Mouse (Mus musculus): Measurements from ENCODE around the gene Fat1.

The Fat1 gene

DNA sequence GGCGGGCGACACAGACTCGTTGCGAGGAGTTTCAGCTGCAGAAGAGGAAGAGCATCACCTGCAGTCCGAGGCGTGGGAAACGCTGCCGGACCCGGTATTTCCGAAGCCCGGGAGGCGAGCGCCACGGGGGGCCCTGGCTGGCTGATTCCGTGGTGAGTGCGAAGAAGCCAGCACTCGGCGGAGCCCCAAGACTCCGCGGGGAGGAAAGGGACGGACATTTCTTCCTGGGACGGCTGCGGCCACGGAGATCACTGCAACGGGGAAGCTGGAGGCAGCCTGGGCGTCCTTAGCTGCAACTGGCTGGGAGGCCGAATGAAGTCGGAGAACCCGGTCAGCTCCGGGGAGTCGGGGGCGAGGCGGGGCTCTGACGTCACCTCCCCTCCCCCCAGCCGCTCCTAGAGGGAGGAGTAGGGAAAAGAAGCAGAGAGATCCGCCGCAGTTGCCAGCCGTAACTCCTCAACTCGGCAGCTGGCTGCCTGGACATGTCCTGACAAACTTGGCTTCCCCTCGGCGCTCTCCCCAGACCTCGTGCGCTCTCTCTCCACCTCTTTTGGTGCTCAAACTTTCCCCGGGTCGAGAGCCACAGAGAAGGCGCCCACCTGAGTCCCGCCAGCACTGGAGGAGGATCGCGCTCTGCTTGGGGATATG lies at the start of gene Fat1:
Gene Fat1 (plus strand): TSS at position 598 of the 648 bp plus-strand sequence.
- peak; percentile 58 to 78 for DNase-seq (ENCODE audit: low spot score in 2 of 2)

DNA sequence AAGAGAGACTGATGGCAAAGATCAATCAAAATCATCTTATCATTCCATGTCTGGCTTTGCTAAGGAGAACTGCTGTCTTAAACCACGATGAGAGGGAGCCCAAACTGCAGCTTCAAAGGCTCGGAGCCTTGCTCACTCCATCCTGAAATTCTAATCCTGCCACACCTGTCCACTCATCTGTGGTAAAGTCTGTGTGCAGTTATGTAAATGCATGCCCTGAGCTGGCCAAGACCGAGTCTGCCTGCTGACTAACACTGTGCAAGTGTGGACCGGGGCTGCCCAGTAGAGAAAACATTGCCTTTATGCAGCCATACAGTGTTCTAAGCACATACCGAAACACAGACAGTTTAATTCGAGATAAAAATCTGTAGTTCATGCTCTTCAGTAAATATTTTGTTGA lies 40.6 kb upstream of the Fat1 start:
- DNase-seq (ENCODE audit: low spot score in 2 of 2), result no peak

DNA sequence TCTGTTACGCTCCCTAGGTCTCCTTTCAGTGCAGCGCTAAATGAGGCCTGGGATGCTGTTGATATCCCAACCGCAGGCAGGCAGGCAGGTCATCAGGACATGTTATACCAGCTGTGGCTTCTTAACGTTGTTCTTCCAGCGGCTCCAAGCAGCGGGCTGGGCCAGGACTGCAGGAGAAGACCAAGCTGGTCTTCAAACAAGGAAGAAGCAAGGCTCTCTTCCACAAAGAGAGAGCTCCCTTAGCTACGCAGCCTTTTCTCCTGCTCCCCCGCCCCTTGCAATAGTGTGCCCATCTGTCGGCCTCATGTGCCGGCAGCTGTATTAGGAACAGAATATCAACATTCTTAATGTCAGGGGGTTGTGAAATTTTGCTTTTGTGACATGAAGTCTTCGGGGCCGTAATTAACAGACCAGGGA lies 35.7 kb upstream of the Fat1 start:
- DNase-seq (ENCODE audit: low spot score in 2 of 2), result no peak

DNA sequence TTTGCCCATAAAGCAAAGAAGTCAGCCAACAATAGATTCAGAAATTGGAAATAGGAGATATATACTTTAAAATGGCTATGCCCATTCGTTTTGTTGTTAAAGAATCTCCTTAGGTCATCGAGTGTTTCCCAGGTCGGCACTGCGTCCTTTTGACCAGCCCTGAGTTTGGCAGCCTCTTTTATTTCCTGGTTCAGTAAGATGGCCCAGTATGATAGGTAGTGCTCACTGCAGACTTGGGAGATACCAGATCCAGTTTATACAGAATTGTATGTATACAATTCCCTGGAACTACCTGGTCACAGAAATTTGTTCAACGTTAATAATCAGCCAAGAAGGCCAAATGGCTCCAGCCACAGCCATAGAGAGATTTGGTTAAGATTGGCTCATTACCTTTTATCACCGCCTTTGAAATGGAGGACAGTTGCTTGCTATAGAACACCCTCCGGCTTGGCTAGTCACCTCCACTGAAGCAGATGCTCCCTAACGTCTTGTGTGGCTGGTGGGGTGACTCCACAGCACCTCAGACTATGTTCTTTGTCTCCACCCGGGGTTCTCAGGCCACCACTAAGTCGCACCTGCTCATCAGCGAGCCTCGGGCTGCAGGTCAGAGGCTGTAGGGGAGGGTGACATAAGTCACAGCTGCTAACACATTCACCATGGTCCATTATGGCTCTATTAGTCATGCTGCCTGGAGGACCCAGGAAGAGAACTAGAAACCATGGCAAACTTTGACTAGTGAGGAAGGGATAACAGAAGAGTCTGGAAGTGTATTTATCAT lies 23.9 kb upstream of the Fat1 start:
- no peak for DNase-seq (ENCODE audit: low spot score in 2 of 2)

DNA sequence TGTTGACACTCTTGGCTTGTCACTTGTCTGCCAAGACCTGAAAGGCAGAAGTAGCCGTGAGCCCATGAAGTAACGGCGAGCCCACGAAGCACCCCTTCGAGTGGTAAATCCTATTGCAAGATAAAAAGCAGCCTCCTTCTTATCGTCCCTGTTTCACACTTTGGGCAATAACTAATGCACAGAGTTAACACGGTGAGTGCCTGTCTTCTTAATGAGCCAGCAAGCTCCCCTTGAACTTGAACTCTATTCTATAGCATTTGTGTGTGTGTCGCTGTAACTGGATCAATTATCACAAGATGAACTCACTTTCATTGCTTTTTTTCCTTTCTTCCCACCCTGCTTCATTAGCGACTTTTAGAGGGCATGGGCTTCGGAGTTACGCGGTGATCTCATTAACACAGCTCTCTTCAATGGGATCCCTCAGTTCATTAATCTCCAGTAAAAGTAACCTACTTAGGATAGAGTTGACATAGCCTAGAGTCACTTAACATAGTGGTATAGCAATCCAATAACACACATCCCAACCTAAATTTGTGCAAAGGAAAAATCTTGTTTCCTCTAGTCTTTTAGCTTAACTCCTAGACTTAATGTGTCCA lies 15.7 kb upstream of the Fat1 start:
- no peak for DNase-seq (ENCODE audit: low spot score in 2 of 2)

DNA sequence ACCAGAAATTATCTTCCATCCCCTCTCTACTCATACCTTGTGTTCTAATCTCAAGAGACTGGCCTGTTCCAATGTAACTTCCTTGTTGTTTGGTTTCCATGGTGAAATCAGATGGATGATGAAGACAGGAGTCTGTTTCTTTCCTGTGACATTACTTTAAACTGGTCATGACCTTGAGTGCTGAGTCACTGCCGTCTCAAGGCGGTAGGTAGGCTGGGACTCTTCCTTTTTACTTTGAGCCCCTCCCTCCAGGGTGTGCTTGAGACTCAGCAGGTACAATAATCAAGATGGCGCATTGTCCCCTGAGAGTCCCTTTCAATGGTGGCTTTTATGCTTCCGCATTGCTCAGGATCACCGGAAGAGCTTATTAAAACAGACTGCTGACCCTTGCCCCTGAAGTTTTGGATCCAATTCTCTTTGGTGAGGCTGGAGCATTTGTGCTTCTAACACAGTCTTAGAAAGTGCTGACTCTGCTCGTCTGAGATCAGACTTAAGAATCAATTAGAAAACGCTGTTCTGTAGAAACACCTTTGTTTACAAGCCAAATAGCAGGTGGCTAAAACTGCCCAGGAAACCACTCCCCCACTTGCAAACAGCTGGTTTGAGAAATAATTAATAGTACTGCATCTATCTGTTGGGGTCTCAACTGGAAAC lies 14.7 kb upstream of the Fat1 start:
- DNase-seq (ENCODE audit: low spot score in 2 of 2), result no peak

DNA sequence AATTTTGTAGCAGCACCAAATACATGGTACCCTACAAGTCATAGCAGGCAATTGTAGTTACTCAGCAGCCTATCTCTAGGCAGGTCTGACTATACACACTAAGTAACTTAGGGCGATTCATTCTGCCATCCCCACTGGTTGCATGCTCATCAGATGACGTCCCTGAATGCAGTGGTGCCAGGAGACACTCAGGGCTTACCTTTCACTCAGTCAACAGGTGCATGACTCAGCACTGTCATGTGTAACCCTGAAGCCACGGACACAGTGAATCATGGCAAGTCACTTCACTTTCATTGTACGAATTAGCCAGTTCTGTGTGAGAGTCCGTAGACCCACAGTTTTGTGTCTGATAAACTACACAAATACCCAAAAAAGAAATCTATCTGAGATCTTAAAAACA lies 10.3 kb upstream of the Fat1 start:
- no peak for DNase-seq (ENCODE audit: low spot score in 2 of 2)

DNA sequence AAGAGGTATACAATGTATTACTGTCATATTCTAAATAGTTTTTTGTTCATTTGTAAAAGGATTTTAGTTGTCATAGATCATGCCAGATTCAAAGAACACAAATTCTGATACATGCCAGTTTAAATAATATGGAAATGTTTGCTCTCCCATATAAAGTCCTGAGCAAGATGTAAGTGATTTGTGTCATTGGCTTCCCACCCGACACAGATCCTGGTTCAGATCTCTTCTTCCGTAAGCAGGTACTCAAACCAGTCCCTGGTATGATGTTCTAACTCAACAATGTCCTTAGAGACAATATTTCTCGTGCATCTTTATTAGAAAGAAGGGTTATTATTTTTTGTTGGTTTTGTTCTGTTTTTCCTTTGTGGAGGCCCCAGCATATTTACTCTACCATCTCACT lies 5.2 kb upstream of the Fat1 start:
- no peak for DNase-seq (ENCODE audit: low spot score in 2 of 2)

DNA sequence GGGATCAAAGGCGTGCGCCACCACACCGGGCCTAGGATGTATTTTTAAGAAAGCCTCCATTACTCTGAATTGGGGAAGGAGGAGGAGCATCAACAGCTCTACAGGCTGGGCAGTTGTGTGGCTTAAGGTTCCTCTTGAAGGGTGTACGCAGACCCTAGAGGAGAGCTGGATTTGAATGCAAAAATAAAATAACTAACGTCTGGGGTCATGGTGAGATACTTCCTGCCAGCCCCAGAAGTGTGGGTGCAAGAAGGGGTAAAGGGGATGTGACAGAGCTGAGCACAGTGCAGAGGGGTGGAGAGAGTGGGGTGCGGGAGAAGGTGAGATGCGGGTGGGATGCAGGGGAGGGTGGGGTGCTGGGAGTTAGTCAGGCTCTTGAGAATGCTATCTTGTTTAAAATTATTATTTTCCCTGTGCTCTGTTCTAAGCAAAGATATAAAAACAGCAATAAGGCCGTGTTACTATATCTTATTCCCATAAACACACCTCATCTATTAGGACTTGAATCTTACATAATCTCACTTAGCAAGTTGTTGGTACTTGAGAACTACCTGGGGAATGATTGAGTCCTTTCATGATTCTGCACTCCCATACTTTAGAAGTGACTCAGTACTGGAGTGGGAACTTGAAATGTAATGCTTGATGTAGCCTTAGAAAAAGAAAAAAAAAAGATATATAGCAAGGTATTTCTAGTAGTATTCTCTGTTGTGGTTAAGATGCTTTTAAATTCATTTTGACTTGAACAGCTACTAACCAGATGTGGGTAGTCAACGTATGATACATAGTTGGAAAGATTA lies 2.5 kb upstream of the Fat1 start:
- DNase-seq (ENCODE audit: low spot score in 2 of 2), result no peak

DNA sequence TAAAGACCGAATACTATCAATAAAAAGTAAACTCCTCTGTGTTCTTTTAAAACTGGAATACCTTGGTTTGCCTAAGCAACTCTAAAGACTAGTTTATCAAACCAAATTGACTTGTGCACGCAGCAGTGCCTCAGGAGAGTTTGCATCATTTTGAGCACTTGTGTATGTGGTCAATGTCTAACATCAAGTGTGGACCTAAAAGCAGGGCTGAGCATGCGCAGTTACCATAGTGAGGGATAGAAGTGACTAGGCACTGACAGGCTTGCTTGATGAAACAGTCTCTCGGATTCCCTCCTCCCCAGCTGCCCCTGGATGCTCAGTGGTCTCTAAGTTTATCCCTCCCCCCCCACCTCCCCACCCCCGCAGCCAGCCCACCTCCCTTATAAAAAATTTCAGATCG lies 1.8 kb upstream of the Fat1 start:
- DNase-seq (ENCODE audit: low spot score in 2 of 2), result no peak

DNA sequence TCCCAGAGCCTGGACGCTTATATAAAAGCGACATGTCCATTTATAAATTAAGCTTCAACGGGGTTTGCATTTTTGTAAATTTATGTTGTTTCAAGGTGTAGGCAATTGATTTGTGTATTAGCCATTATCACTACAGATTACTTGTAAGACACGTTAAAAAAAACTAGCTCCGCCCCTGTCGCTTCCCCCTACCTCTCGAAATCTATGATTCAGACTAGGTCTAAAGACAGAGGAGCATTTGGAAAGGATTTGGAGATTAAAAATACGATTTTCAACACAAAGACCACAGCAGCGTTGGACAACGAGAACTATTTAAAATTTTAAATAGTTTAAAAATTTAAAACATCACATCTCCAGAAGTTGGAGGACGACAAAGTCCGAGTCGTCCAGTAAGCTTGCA lies 831 bp upstream of the Fat1 start:
- no peak for DNase-seq (ENCODE audit: low spot score in 2 of 2)

DNA sequence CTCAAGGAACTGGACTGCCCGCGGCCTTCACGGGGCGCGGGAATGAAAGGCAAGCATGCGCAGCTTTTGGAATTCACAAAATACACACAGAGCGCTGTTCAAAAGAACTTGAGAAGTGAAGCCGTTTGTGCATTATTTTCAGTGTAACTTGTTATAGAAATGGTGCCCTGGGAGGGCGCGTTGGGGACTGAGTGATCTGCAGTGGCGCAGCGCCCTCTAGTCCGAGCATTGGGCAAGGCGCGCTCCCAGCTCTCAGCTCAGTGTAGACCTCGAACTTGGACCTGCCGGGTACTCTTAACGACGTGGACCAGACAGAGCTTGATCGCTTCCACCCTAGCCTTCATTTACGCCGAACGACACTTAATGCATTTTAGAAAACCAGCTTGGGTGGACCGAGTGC lies 494 bp downstream of the Fat1 start:
- DNase-seq (ENCODE audit: low spot score in 2 of 2), result peak; percentile 54 to 84

DNA sequence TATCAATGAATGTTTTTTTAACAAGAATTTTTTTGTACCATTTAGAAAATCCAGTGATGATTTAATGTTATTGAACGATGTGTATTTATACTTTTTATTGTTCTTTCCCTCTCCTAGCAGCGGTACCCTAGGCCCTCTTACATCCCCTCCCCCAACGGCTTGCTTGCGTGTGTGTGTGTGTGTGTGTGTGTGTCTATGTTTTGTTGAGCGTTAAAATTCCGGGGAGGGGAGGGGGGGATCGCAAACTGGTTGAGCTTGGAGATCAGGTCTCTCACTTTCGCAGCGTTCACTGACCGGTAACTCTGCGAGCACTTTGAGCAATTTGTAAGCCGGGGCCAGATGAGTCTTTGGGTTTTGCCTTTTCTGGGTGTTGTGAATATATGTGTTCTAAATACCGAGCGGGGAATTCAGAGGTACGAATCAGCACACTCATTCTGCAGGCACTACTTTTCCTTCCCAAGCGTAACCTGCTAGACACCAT lies 1.3 kb downstream of the Fat1 start:
- DNase-seq (ENCODE audit: low spot score in 2 of 2), result no peak

DNA sequence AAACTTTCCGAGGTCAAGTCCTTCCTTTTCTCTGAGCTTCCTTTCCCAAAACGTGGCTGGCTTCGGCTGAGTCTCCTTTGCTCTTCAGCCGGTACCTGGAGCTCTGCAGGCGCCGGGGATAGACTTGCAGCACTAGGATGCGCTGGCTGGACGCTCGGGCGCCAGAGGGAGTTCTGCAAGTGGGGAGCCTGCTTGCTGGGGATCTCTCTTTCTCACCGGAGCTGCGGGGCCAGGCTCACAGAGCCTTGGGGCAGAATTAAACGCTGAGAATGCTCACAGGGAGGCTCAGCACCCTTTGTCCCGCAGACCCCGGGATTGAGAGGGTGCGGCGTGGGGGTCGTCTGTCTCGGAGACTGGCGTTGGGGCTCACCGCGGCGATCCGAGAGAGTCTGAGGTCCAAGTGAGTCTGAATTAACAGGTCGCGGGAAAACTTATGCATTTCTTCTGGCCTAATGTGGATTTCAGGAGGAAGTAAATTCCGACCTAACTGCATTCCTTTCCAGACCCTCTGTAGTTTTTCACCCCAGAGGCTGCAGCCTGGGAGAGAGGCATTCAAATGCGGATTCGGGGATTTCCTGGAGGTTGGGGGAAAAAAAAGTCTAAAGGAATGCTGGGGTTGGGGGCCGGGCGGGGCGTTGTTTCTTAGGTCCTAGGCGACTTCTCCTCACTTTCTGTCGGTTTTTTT lies 2.0 kb downstream of the Fat1 start:
- peak in 1 of 2 experiments; percentile 67 for DNase-seq (ENCODE audit: low spot score in 2 of 2)

DNA sequence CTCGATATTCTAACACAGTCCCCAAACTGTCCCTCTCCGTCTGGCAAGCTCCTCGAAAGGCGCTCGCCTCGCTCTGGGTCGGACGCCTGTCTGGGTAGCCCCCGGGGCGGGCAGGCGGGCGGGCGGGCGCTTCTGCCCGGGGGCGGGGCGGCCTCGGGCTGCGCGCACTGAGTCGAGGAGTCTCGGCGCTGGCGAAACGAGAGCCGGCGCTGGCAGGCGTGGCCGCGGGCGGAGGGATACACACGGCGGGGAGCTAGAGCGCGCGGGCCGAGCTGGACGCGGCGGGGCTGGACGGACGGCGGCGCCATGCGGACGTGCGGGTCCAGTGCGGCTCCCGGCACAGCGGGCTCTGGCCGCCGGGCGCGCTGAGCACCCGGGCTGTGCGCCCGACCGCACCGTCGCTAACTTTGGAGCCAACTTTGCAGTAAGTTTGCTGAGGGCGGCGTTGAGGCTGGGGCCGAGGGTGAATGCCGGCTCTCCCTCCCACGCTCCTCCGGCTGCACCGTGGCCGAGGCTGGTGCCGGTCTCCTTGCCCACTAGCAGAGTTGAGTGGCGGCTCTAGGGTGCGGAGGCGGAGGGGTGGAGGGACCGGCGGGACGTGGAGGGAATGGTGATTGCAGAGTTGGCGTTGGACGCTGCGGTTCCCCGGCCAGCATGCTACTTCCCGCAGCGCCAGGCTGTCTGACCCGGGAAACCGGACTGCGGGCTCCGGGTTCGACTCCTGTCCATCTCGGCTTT lies 2.8 kb downstream of the Fat1 start:
- DNase-seq (ENCODE audit: low spot score in 2 of 2), result peak; percentile 77 to 90

DNA sequence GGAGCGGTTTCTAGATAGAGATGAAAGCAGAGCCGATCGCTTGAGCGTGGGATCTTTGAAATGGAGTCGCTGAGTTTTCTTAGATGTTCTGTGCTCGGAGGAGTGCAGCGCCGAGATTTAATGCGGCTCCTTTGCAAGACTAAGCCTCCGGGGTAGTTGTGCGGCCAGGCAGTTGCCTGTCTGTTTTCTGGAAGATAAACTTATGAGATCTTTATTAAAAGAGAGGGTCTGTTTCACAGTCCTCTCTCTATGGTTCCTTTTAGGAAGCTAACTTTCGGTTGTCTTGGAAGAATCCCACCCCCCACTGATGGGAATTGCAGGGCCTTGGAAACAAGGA lies 3.4 kb downstream of the Fat1 start:
- no peak for DNase-seq (ENCODE audit: low spot score in 2 of 2)

DNA sequence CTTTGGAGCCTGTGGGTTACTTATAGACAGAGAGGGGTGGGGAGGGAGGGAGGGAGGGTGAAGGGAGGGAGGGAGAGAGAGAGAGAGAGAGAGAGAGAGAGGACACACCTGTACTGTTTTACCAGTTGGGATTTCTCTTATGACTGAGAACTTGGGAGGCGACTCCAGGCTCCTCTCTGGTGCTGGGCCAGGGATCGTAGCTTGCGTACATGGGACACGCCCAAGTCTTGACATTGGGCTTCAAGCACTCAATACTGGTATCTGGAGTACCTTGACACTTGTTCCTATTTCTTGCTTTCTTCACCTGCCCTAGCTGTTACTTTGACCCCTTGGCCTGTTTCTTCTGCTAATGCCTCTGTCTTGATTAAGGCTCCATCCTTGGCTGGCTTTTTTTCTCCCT lies 10.3 kb downstream of the Fat1 start:
- no peak for DNase-seq (ENCODE audit: low spot score in 2 of 2)

DNA sequence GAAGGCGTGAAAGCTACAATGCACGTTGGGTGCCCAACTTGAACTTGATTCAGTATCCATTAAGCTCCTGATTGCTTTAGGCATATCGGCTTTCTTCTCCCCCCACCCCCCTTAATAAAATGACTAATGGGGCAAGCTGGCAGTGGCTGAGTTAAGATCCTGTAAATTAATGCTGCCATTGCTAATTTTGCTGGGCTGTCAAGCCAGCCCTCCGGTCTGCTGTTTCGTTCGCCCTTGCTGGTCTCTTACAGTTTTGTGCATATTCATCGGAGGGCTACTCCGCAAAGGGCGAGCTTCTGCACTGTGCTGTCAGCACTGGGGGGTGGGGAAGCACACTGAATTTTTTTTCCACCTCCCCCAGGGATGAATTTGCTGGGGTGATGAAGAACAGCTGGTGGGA lies 13.3 kb downstream of the Fat1 start:
- no peak for DNase-seq (ENCODE audit: low spot score in 2 of 2)

DNA sequence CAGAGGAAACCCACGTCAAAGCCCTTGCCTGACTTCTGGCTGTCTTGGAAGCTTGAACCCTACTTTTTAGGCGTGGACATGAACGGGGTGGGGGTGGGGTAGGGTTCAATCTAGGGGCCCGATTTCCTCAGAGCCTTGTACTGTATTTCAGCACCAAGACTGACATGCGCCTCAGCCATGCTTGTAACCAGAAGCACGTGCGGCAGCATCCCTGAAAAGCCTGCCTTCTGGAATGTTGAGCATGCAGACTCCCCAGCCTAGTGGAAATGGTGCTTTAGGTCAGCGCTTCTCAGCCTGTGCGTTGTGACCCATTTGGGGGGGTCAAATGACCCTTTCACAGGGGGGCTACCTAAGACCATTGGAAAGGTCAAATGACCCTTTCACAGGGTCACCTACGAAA lies 25.2 kb downstream of the Fat1 start:
- no peak for DNase-seq (ENCODE audit: low spot score in 2 of 2)

DNA sequence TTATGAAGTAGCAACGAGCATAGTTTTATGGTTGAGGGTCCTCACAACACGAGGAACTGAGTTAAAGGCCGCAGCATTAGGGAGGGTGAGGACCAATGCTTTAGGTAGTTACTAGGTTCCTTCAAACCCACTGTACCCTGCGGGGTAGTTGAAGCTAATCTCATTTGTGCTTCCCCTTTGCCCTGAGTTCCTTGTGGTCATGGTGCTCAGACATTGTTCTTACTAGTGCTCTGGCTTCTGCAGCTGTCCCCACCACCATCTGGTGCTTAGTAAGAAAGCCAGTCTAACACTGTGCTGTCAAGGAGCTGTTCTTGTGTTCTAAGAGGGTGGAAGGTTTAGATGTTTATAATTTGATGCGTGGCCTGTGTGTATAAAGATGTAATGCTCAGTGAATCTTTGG lies 25.7 kb downstream of the Fat1 start:
- DNase-seq (ENCODE audit: low spot score in 2 of 2), result no peak

DNA sequence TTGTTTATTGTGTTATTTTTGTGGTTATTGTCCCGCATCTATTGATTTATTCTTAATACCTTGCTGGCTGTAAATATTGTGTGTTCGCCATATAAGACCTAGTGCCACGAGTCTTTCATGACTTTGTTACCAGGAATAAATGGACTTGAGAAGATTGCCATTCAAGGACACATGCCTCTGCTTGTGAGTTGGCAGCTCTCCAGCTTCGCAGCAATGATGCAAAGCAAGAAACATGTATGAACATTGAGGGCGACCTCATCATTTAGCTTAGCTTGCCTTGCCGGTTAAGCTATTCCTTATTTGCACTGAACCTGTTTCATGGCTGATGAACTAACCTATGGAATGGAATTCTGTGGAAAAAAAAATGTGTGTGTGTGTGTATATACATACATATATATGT lies 26.2 kb downstream of the Fat1 start:
- no peak for DNase-seq (ENCODE audit: low spot score in 2 of 2)

Measured in frontal cortex, postnatal 10 days (tissue).